Mouse (Mus musculus) stomach, embryonic 14.5 days (tissue): ENCODE data around the gene Hoxa11. TPM values are rescaled to one million over a fixed set of nuclear protein-coding genes. Genes with fewer than 3 reads are reported as not detected.

Experiments used
- ATAC-seq: fragments of 200-750 bp; cut with Nextera tagmentation; 2 replicates; pipeline ENCODE4 v1.8.0; 2017; ENCODE audit warnings: low read depth, moderate TSS enrichment; ENCODE audit not compliant: insufficient number of reproducible peaks, insufficient read depth, low FRiP score
- H3K27ac ChIP-seq: fragments of 300-500 bp; sonication (generic); 2 replicates; pipeline ENCODE4 v1.5.1; 2014; ENCODE audit warnings: mild to moderate bottlenecking, low read length, moderate library complexity, mixed read lengths
- H3K27me3 ChIP-seq: fragments of 300-500 bp; sonication (generic); 2 replicates; pipeline ENCODE4 v1.6.1; 2014; ENCODE audit warnings: low read length, control low read depth, mixed read lengths; ENCODE audit not compliant: control insufficient read depth, insufficient read depth
- H3K36me3 ChIP-seq: fragments of 300-500 bp; sonication (generic); 2 replicates; pipeline ENCODE4 v1.6.1; 2014; ENCODE audit warnings: mild to moderate bottlenecking, control low read depth, low read length, moderate library complexity, mixed read lengths; ENCODE audit not compliant: control insufficient read depth, insufficient read depth
- H3K4me1 ChIP-seq: fragments of 300-500 bp; sonication (generic); 2 replicates; pipeline ENCODE4 v1.6.1; 2014; ENCODE audit warnings: low read length, control low read depth, mixed read lengths; ENCODE audit not compliant: control insufficient read depth, insufficient read depth
- H3K4me2 ChIP-seq: fragments of 300-500 bp; sonication (generic); replicated peaks from 2 replicates; pipeline ENCODE4 v1.6.1; 2014; ENCODE audit warnings: low read depth, low read length, control low read depth
- H3K4me3 ChIP-seq: fragments of 300-500 bp; sonication (generic); 2 replicates; pipeline ENCODE4 v1.5.1; 2014; ENCODE audit warnings: low read depth, low read length, control low read depth
- H3K9ac ChIP-seq: fragments of 300-500 bp; sonication (generic); replicated peaks from 2 replicates; pipeline ENCODE4 v1.6.1; 2014; ENCODE audit warnings: low read depth, mild to moderate bottlenecking, control low read depth, low read length, moderate library complexity, mixed read lengths
- H3K9me3 ChIP-seq: fragments of 300-500 bp; sonication (generic); 2 replicates; pipeline ENCODE4 v1.6.1; 2016; ENCODE audit warnings: low read depth, low read length, control low read depth; ENCODE audit not compliant: control insufficient read depth
- WGBS: fragments of 180-500 bp; shearing (Covaris S2); extraction: QIAGEN DNeasy Blood & Tissue Kit; methylation state at CpG from one replicate; pipeline ENCODE4 v1.1.7; 2014; 5-methylcytosine and 5-hydroxymethylcytosine counted together
- polyA plus RNA-seq: library from polyadenylated mRNA; unstranded; fragments of >200 nt; fragmentation: Nextera tagmentation; extraction: Ambion mirVana; gene quantifications from 2 replicates; pipeline ENCODE4 v1.2.1, GENCODE M21; 2014

Gene Hoxa11
- polyA plus RNA-seq, 1 experiment from 2014 or later: not detected

DNA sequence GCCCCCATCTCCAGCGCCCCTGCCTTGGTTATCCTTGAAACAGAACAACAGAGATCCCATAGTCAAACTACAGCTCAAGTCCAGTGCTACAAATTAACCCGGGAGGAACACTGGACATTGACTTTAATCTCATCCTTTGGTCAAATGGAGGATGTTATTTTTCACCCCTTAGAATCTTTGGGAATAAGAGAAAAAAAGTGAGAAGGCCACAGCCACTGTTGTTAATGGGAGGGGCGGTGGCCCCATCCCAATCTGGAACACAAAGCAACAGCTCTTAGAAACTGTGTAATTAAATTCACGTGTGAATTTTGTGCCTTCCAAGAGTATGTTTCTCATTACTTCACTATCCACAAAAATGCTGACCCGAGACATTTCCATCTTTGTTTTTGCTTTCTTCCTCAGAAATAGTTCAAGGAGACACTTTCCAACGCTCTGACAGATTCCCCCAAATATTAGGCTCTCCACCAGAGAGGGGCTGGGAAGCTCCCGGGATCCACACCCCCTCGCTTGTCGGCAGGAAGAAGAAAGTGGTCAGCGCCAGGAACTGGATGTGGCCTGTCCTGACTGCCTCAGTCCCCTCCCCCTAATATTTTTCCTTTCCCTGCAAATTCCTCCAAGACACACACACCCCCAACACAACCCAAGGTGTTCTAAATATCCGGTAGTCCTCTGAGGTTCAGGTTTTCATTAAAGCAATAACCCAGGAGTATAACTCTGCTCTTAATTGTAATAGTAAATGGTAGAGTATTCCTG lies 18.0 kb downstream of the Hoxa11 start:
- Histone ChIP-seq H3K4me2 (no peak overlapping the region), H3K4me3 (no peak overlapping the region), H3K9ac (no peak overlapping the region), H3K27ac (no peak overlapping the region), H3K36me3 (no peaks in the 10 kb centered on the region), H3K4me1 (no peaks in the 10 kb centered on the region), H3K27me3 (peaks cover 57% of the 10 kb centered on the region), H3K9me3 (no peaks in the 10 kb centered on the region)
- WGBS: 7% methylated on average over 11 of the region's 11 CpGs
- ATAC-seq: no peak

DNA sequence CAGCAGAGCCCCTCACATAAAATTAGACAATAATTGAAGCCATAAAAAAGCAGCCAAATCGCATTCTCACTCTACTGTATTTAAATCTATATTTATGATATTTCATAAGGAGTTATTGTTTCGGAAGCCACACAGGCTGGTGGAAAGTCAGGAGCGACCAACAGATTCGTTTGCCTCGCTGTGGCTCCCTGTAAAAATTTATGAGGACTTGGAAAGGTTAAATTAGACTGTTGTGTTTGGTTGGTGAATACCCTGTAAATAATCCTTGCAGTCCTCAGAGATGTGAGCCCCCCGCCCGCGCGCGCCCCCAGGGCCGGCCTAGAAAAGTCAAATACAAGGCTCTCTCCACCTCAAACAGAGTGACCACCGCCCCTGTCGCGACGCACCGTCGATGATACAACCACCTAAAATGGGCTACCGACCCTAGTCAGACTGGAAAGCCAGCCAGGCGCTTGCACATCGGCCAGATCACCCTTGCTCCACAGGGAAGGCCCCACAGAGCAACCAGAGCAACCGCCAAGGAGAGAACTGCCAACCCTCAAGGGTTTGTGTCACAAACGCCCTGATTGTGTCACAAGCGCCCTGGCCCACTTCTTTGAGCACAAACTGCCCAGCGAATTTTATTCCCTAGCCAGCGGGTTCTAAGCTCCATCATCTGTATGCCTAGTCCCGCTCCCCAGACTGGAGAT lies 18.9 kb downstream of the Hoxa11 start:
- Histone ChIP-seq H3K27ac (no peak overlapping the region), H3K36me3 (no peaks in the 10 kb centered on the region), H3K27me3 (peaks cover 57% of the 10 kb centered on the region), H3K9me3 (no peaks in the 10 kb centered on the region), H3K4me3 (no peak overlapping the region), H3K9ac (no peak overlapping the region), H3K4me2 (no peak overlapping the region; the same call in 1 of the 2 replicates), H3K4me1 (no peaks in the 10 kb centered on the region)
- no peak for ATAC-seq
- 6% methylated on average over 26 of the region's 26 CpGs for WGBS

DNA sequence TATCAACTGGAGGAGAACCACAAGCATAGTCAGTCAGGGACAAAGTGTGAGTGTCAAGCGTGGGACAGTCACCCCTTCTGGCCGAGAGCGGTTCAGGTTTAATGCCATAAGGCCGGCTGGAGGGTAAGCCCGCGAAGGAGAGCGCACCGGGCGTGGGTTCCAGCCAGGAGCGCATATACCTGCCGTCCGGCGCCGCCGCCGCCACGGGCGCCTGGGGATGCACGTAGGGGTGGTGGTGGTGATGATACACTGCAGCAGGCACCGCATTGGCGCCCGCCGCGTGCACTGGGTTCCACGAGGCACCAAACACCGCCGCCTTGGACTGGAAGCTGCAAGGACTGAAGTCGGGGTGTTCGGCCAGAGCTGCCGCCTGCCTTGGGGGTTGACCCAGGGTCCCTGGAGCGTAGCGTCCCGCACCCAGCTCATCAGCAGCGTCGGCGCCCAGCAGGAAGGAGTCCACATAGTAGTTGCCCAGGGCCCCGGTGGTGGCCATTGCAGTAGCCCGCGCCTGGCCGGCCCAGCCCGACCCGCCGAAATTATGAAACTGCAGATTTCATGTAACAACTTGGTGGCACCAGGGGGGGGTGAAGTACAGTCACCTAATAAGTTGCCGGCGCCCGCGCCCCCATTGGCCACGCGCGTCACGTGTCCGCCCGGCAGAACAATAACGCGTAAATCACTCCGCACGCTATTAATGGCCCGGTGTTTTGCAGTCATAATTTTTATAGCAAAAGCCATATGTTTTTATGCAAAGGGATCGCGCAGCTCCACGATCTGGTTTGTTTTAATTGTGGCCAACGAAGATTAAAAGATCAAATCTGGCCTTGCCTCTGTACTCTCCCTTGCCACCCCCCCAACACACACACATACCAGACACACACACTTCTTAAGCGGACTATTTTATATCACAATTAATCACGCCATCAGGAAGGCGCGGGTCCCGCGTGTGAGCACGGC lies 19.7 kb downstream of the Hoxa11 start:
- WGBS: 3% methylated on average over 69 of the region's 69 CpGs

GRCm38 (mm10) chr6:52224895-52225611 lies 20.6 kb downstream of the Hoxa11 start:
- Histone ChIP-seq H3K27me3 (peaks cover 61% of the 10 kb centered on the region), H3K27ac (no peak overlapping the region), H3K4me3 (peak overlapping the region; percentile 18; the same call in 1 of the 2 replicates), H3K36me3 (no peaks in the 10 kb centered on the region), H3K4me2 (peak overlapping the region; percentile 21; the same call in 1 of the 2 replicates), H3K4me1 (no peaks in the 10 kb centered on the region), H3K9ac (no peak overlapping the region), H3K9me3 (no peaks in the 10 kb centered on the region)
- ATAC-seq: no peak; the same call in 1 of the 2 replicates
- WGBS: 1% methylated on average over 36 of the region's 36 CpGs

More for the DNA sequence above, 19.7 kb downstream of the Hoxa11 start:
- Histone ChIP-seq H3K9ac (no peak overlapping the region), H3K27ac (no peak overlapping the region), H3K9me3 (no peaks in the 10 kb centered on the region), H3K4me2 (peak overlapping the region; percentile 21), H3K4me1 (no peaks in the 10 kb centered on the region), H3K36me3 (no peaks in the 10 kb centered on the region), H3K27me3 (peaks cover 55% of the 10 kb centered on the region), H3K4me3 (peak overlapping the region; percentile 18; the same call in 1 of the 2 replicates)
- ATAC-seq: no peak

DNA sequence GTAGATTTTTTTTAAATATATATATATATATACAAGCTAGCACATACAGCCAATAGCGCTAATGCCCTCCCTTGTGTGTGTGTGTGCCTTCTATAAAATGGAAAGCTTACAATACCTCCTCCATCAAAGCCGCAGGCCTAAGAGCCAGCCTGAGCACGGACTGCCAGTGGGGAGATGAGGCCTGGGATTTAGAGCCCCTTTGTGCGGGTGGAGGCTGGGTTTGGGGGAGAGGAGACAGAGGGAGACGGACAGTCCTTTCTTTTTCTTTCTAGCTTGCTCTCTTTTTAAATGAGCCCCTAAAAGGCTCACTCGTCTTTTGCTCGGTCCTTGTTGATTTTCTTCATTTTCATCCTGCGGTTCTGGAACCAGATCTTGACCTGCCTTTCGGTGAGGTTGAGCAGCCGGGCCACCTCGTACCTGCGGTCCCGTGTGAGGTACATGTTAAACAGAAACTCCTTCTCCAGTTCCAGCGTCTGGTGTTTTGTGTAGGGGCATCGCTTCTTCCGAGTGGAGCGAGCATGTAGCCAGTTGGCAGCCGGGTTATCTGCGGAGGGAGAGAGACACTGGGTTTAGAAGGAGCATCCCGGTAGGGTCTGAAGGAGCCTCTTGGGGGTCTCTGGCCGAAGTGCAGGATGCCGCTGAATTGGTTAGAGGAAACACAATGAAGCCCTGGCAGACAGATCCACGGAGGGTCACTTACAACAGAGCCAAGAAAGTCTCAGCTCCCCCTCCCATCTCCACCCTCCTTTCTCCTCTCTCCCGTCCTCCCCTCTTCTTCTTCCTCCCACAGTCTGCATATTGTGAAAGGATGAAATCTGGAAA lies 21.5 kb downstream of the Hoxa11 start:
- H3K36me3 ChIP-seq: no peaks in the 10 kb centered on the region
- no peak overlapping the region for H3K27ac ChIP-seq
- H3K9ac ChIP-seq: no peak overlapping the region; the same call in 1 of the 2 replicates
- H3K27me3 ChIP-seq: peaks cover 60% of the 10 kb centered on the region
- no peaks in the 10 kb centered on the region for H3K4me1 ChIP-seq
- WGBS: 7% methylated on average over 24 of the region's 24 CpGs
- H3K4me3 ChIP-seq: peak overlapping the region; percentile 17; the same call in 1 of the 2 replicates
- ATAC-seq: no peak
- H3K9me3 ChIP-seq: no peaks in the 10 kb centered on the region
- peak overlapping the region; percentile 21; the same call in 1 of the 2 replicates for H3K4me2 ChIP-seq

DNA sequence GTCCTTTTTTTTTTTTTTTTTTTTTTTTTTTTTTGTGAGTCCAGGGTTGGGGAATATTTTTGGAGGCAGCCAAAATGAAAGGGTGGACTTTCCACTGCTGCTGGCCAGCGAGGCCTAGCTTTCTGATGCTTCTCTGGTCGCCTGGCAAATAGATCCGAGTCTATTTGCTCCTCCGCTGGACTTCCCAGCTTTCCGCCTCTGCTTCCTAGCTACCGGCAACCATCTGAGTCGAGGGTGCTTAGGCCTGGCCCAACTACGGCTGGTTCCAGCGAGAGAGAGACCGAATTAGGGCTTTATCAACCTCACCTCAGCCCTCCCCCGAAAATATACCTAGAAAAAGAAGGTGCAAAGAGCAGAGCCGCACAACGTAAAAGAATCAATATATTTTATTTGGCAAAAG lies 22.9 kb downstream of the Hoxa11 start:
- 34% methylated on average over 13 of the region's 13 CpGs for WGBS
- H3K4me1 ChIP-seq: 0 out of 2 replicates have a peak, but pooled peaks cover under 1% of the 10 kb centered on the region
- no peak overlapping the region; the same call in 1 of the 2 replicates for H3K4me3 ChIP-seq
- H3K36me3 ChIP-seq: no peaks in the 10 kb centered on the region
- H3K4me2 ChIP-seq: peak overlapping the region; percentile 77; the same call in 1 of the 2 replicates
- no peak for ATAC-seq
- no peak overlapping the region for H3K9ac ChIP-seq
- H3K27ac ChIP-seq: no peak overlapping the region; the same call in 1 of the 2 replicates
- no peaks in the 10 kb centered on the region for H3K9me3 ChIP-seq
- H3K27me3 ChIP-seq: peaks cover 71% of the 10 kb centered on the region

GRCm38 (mm10) chr6:52221993-52222685 lies 23.5 kb downstream of the Hoxa11 start:
- Histone ChIP-seq H3K27me3 (peaks cover 69% of the 10 kb centered on the region), H3K4me3 (peak overlapping the region; percentile 49), H3K9me3 (no peaks in the 10 kb centered on the region), H3K4me2 (peak overlapping the region; percentile 77), H3K4me1 (0 out of 2 replicates have a peak, but pooled peaks cover 4% of the 10 kb centered on the region), H3K27ac (peak overlapping the region; percentile 11; the same call in 1 of the 2 replicates), H3K36me3 (no peaks in the 10 kb centered on the region), H3K9ac (no peak overlapping the region)
- ATAC-seq: no peak
- 12% methylated on average over 21 of the region's 21 CpGs for WGBS
